Mouse (Mus musculus) stomach, embryonic 16.5 days (tissue): ENCODE data around the gene Cd6. TPM values are rescaled to one million over a fixed set of nuclear protein-coding genes. Genes with fewer than 3 reads are reported as not detected.
A peak's percentile ranks its signal among the peaks of the same experiment; 100 is the strongest.

ENCODE experiments used
- ATAC-seq: fragments of 200-750 bp; cut with Nextera tagmentation; 2 replicates; pipeline ENCODE4 v1.8.0; 2017; ENCODE audit warnings: moderate number of reproducible peaks, moderate TSS enrichment; ENCODE audit not compliant: insufficient read depth, low FRiP score
- H3K27ac ChIP-seq: fragments of 300-500 bp; sonication (generic); 2 replicates; pipeline ENCODE4 v1.5.1; 2014; ENCODE audit warnings: low read length
- H3K27me3 ChIP-seq: fragments of 300-500 bp; sonication (generic); 2 replicates; pipeline ENCODE4 v1.6.1; 2014; ENCODE audit warnings: low read length, control low read depth, mixed read lengths; ENCODE audit not compliant: control insufficient read depth, insufficient read depth
- H3K36me3 ChIP-seq: fragments of 300-500 bp; sonication (generic); 2 replicates; pipeline ENCODE4 v1.6.1; 2014; ENCODE audit warnings: low read length; ENCODE audit not compliant: control insufficient read depth, insufficient read depth
- H3K4me1 ChIP-seq: fragments of 300-500 bp; sonication (generic); 2 replicates; pipeline ENCODE4 v1.6.1; 2014; ENCODE audit warnings: low read length, control low read depth, mixed read lengths; ENCODE audit not compliant: control insufficient read depth, insufficient read depth
- H3K4me2 ChIP-seq: fragments of 300-500 bp; sonication (generic); 2 replicates; pipeline ENCODE4 v1.6.1; 2014; ENCODE audit warnings: low read depth, low read length, mixed read lengths
- H3K4me3 ChIP-seq: fragments of 300-500 bp; sonication (generic); replicated peaks from 2 replicates; pipeline ENCODE4 v1.5.1; 2014; ENCODE audit warnings: mild to moderate bottlenecking, low read length
- H3K9ac ChIP-seq: fragments of 300-500 bp; sonication (generic); 2 replicates; pipeline ENCODE4 v1.6.1; 2014; ENCODE audit warnings: low read length
- H3K9me3 ChIP-seq: fragments of 300-500 bp; sonication (generic); replicated peaks from 2 replicates; pipeline ENCODE4 v1.6.1; 2016; ENCODE audit warnings: low read length, control low read depth; ENCODE audit not compliant: control insufficient read depth
- WGBS: fragments of 180-500 bp; shearing (Covaris S2); extraction: QIAGEN DNeasy Blood & Tissue Kit; methylation state at CpG from one replicate; pipeline ENCODE4 v1.1.7; 2014; 5-methylcytosine and 5-hydroxymethylcytosine counted together
- polyA plus RNA-seq: library from polyadenylated mRNA; unstranded; fragments of >200 nt; fragmentation: Nextera tagmentation; extraction: Ambion mirVana; gene quantifications from 2 replicates; pipeline ENCODE4 v1.2.1, GENCODE M21; 2015

Gene Cd6
- 0.50 and 0.58 TPM in 2 replicates for polyA plus RNA-seq

- Histone ChIP-seq H3K9me3 (no peaks in the 10 kb centered on the region), H3K27ac (no peak within 1 kb of the TSS), H3K4me3 (no peak within 1 kb of the TSS), H3K9ac (no peak within 1 kb of the TSS), H3K27me3 (no peaks in the 10 kb centered on the region), H3K4me1 (no peaks in the 10 kb centered on the region), H3K4me2 (no peak within 1 kb of the TSS), H3K36me3 (no peaks in the 10 kb centered on the region)
- ATAC-seq: no peak
- 90% methylated on average over 16 of the region's 16 CpGs for WGBS
Observed at GRCm38 (mm10) chr19:10829436-10830175, at the start of gene Cd6. Gene Cd6, minus strand, starts transcription at chr19:10830058.

GRCm38 (mm10) chr19:10878201-10878837 is 48.5 kb upstream of the Cd6 start:
- WGBS: 79% methylated on average over 7 of the region's 7 CpGs
- ATAC-seq: no peak
- Histone ChIP-seq H3K9ac (no peak overlapping the region), H3K9me3 (no peaks in the 10 kb centered on the region; the same call in 1 of the 2 replicates), H3K4me2 (no peak overlapping the region), H3K4me1 (peaks cover 28% of the 10 kb centered on the region), H3K27ac (no peak overlapping the region), H3K36me3 (peaks cover 8% of the 10 kb centered on the region), H3K4me3 (no peak overlapping the region), H3K27me3 (no peaks in the 10 kb centered on the region)

- Histone ChIP-seq H3K9me3 (no peaks in the 10 kb centered on the region), H3K4me3 (no peak overlapping the region), H3K4me1 (peaks cover 18% of the 10 kb centered on the region), H3K36me3 (peaks cover 33% of the 10 kb centered on the region), H3K27me3 (no peaks in the 10 kb centered on the region), H3K9ac (no peak overlapping the region), H3K27ac (peak overlapping the region; percentile 92; the same call in 1 of the 2 replicates), H3K4me2 (no peak overlapping the region)
- 73% methylated on average over 14 of the region's 14 CpGs for WGBS
- no peak for ATAC-seq
Observed at GRCm38 (mm10) chr19:10871328-10871961, 41.6 kb upstream of the Cd6 start.

- ATAC-seq: no peak
- no peak overlapping the region for H3K4me3 ChIP-seq
- no peaks in the 10 kb centered on the region for H3K27me3 ChIP-seq
- no peaks in the 10 kb centered on the region for H3K9me3 ChIP-seq
- peaks cover 37% of the 10 kb centered on the region for H3K36me3 ChIP-seq
- no peak overlapping the region for H3K4me2 ChIP-seq
- peak overlapping the region; percentile 92; the same call in 1 of the 2 replicates for H3K27ac ChIP-seq
- 0 out of 2 replicates have a peak overlapping the region, but pooled peaks have one; percentile 13 for H3K9ac ChIP-seq
- H3K4me1 ChIP-seq: peaks cover 18% of the 10 kb centered on the region
- 87% methylated on average over 3 of the region's 3 CpGs for WGBS
Observed at GRCm38 (mm10) chr19:10870676-10871075, 40.8 kb upstream of the Cd6 start.

- WGBS: 4% methylated on average over 8 of the region's 8 CpGs
- Histone ChIP-seq H3K4me2 (peak within 1 kb of the TSS; percentile 91), H3K4me3 (peak within 1 kb of the TSS; percentile 89), H3K27ac (peak within 1 kb of the TSS; percentile 92), H3K36me3 (peaks cover 40% of the 10 kb centered on the region), H3K4me1 (peaks cover 18% of the 10 kb centered on the region), H3K27me3 (no peaks in the 10 kb centered on the region), H3K9ac (peak within 1 kb of the TSS; percentile 94), H3K9me3 (no peaks in the 10 kb centered on the region)
- ATAC-seq: no peak
Observed at GRCm38 (mm10) chr19:10869886-10870527, 40.1 kb upstream of the Cd6 start, which contains the start of gene Tmem132a. Gene Tmem132a, minus strand, starts transcription at chr19:10869940.

GRCm38 (mm10) chr19:10869241-10869885 is 39.5 kb upstream of the Cd6 start:
- under 1% methylated on average over 43 of the region's 43 CpGs for WGBS

GRCm38 (mm10) chr19:10868623-10869141 is 38.8 kb upstream of the Cd6 start:
- peaks cover 18% of the 10 kb centered on the region for H3K4me1 ChIP-seq
- H3K27ac ChIP-seq: peak overlapping the region; percentile 92; the same call in 1 of the 2 replicates
- H3K4me2 ChIP-seq: peak overlapping the region; percentile 91
- under 1% methylated on average over 17 of the region's 17 CpGs for WGBS
- no peaks in the 10 kb centered on the region for H3K27me3 ChIP-seq
- H3K9ac ChIP-seq: peak overlapping the region; percentile 94
- peak; percentile 2; the same call in 1 of the 2 replicates for ATAC-seq
- H3K36me3 ChIP-seq: peaks cover 36% of the 10 kb centered on the region
- H3K4me3 ChIP-seq: peak overlapping the region; percentile 89
- H3K9me3 ChIP-seq: no peaks in the 10 kb centered on the region

More at GRCm38 (mm10) chr19:10869241-10869885, 39.5 kb upstream of the Cd6 start:
- Histone ChIP-seq H3K4me2 (peak overlapping the region; percentile 91), H3K27me3 (no peaks in the 10 kb centered on the region), H3K9me3 (no peaks in the 10 kb centered on the region), H3K9ac (peak overlapping the region; percentile 94), H3K4me3 (peak overlapping the region; percentile 89), H3K27ac (peak overlapping the region; percentile 92), H3K36me3 (peaks cover 40% of the 10 kb centered on the region), H3K4me1 (peaks cover 18% of the 10 kb centered on the region)
- peak; percentile 90 for ATAC-seq

- ATAC-seq: no peak
- H3K36me3 ChIP-seq: peaks cover 30% of the 10 kb centered on the region
- H3K27ac ChIP-seq: 0 out of 2 replicates have a peak overlapping the region, but pooled peaks have one; percentile 92
- no peaks in the 10 kb centered on the region for H3K27me3 ChIP-seq
- peaks cover 18% of the 10 kb centered on the region for H3K4me1 ChIP-seq
- H3K9me3 ChIP-seq: no peaks in the 10 kb centered on the region
- H3K4me3 ChIP-seq: peak overlapping the region; percentile 89
- 27% methylated on average over 5 of the region's 5 CpGs for WGBS
- H3K4me2 ChIP-seq: peak overlapping the region; percentile 91
- peak overlapping the region; percentile 94 for H3K9ac ChIP-seq
Observed at GRCm38 (mm10) chr19:10867946-10868622, 38.2 kb upstream of the Cd6 start.
